Mouse (Mus musculus) liver, adult 2 months (tissue): Measurements from ENCODE around the gene Fam53a.

Source experiments
- CTCF ChIP-seq: fragments of 200-500 bp; IDR thresholded peaks from 2 replicates; pipeline ENCODE4 v1.5.1; 2011; ENCODE audit warnings: low read depth, low read length, control low read depth
- POLR2A ChIP-seq: fragments of 200-500 bp; IDR thresholded peaks from 2 replicates; pipeline ENCODE4 v1.6.1; 2011; ENCODE audit warnings: low read length, control low read depth; ENCODE audit not compliant: insufficient read depth; ENCODE audit errors: extremely low read depth

DNA sequence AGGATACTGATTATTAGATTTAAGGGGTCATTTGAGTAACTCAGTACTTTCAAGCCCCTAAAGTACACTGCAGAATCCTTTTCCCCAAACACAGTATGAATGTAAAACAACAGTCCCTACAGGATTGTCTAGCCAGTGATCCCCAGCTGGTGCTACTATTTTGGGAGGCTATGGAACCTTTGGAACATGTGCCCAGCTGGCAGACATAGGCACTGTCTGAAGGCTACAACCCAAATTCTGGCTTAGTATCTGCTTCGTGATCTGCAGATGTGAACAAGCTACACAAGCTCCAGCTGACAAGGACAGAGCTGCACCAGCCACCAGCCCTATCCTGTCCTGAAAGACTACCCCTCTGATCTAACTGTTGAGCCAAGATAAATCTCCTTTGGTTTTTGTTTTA, 3.1 kb upstream of the Fam53a start:
- TF ChIP-seq POLR2A (no peak), CTCF (no peak)
